Mouse (Mus musculus) lung, postnatal 0 days (tissue): Measurements from ENCODE around the gene Opcml.

Experiments used
- CTCF ChIP-seq: IDR thresholded peaks from 2 replicates; pipeline ENCODE4 v1.5.1; 2016; ENCODE audit warnings: antibody characterized with exemption, mild to moderate bottlenecking
- EP300 ChIP-seq: IDR thresholded peaks from 2 replicates; pipeline ENCODE4 v1.6.1; 2016; ENCODE audit warnings: antibody characterized with exemption, mild to moderate bottlenecking, control low read depth

DNA sequence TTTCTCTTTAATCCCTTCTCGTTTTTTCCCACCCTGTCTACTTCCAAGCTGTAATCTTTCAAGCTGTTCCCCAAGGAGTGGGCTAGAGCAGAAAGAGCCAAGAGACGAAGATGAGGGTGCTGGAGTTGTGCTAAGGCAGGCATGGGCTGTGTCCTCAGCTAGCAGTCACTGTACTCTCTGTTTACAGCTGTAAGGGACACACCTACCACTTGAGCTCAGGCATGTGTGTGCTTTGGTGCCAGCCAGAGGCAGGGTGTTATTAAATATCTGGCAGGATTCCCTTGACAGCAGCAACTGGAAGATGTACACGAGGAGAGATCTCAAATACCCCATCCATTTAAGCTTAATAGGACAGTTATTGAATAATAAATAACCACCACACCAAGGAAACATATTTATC is 490.4 kb downstream of the Opcml start:
- no peak for TF ChIP-seq CTCF
- no peak for TF ChIP-seq EP300
